Mouse (Mus musculus): ENCODE results near the gene Ubald2. TPM values are rescaled to one million over a fixed set of nuclear protein-coding genes. Genes with fewer than 3 reads are reported as not detected.

Ubald2 gene
- polyA plus RNA-seq, 1 experiment from 2014 or later: 47.6 TPM

Other genes starting within 250 kb of the Ubald2 start
- gene Ten1, start 235.2 kb upstream of the Ubald2 start, polyA plus RNA-seq (2014; fragmentation: Nextera tagmentation; extraction: Ambion mirVana): 59.8 and 64.1 TPM in 2 replicates
- gene Acox1, start 235.0 kb upstream of the Ubald2 start, polyA plus RNA-seq (2014; fragmentation: Nextera tagmentation; extraction: Ambion mirVana): 29.8 and 30.8 TPM in 2 replicates
- 9.5 and 10.1 TPM in 2 replicates for gene Evpl, start 196.0 kb upstream of the Ubald2 start, polyA plus RNA-seq (2014; fragmentation: Nextera tagmentation; extraction: Ambion mirVana)
- 91.9 and 92.5 TPM in 2 replicates for gene Srp68, start 159.9 kb upstream of the Ubald2 start, polyA plus RNA-seq (2014; fragmentation: Nextera tagmentation; extraction: Ambion mirVana)
- gene Galr2, start 153.2 kb upstream of the Ubald2 start, polyA plus RNA-seq (2014; fragmentation: Nextera tagmentation; extraction: Ambion mirVana): 0.29 and 0.60 TPM in 2 replicates
- gene Exoc7, start 126.9 kb upstream of the Ubald2 start, polyA plus RNA-seq (2014; fragmentation: Nextera tagmentation; extraction: Ambion mirVana): 60.5 and 71.2 TPM in 2 replicates
- gene Foxj1, start 98.7 kb upstream of the Ubald2 start, polyA plus RNA-seq (2014; fragmentation: Nextera tagmentation; extraction: Ambion mirVana): 7.1 and 13.7 TPM in 2 replicates
- gene Rnf157, start 21.1 kb upstream of the Ubald2 start, polyA plus RNA-seq (2014; fragmentation: Nextera tagmentation; extraction: Ambion mirVana): 17.7 and 18.2 TPM in 2 replicates
- 0.14 and 0.30 TPM in 2 replicates for gene Qrich2, start 32.1 kb downstream of the Ubald2 start, polyA plus RNA-seq (2014; fragmentation: Nextera tagmentation; extraction: Ambion mirVana)
- gene Prpsap1, start 60.1 kb downstream of the Ubald2 start, polyA plus RNA-seq (2014; fragmentation: Nextera tagmentation; extraction: Ambion mirVana): 122 and 145 TPM in 2 replicates
- 7.8 and 8.4 TPM in 2 replicates for gene Sphk1, start 96.8 kb downstream of the Ubald2 start, polyA plus RNA-seq (2014; fragmentation: Nextera tagmentation; extraction: Ambion mirVana)
- 15.4 and 17.4 TPM in 2 replicates for gene Ube2o, start 147.4 kb downstream of the Ubald2 start, polyA plus RNA-seq (2014; fragmentation: Nextera tagmentation; extraction: Ambion mirVana)
- not detected in 2 replicates for gene Aanat, start 152.3 kb downstream of the Ubald2 start, polyA plus RNA-seq (2014; fragmentation: Nextera tagmentation; extraction: Ambion mirVana)
- 3.6 and 4.4 TPM in 2 replicates for gene Rhbdf2, start 192.9 kb downstream of the Ubald2 start, polyA plus RNA-seq (2014; fragmentation: Nextera tagmentation; extraction: Ambion mirVana)
- gene Prcd, start 219.4 kb downstream of the Ubald2 start, polyA plus RNA-seq (2014; fragmentation: Nextera tagmentation; extraction: Ambion mirVana): 0.84 and 2.3 TPM in 2 replicates
- gene Cygb, start 220.2 kb downstream of the Ubald2 start, polyA plus RNA-seq (2014; fragmentation: Nextera tagmentation; extraction: Ambion mirVana): 17.8 and 20.5 TPM in 2 replicates

All from embryonic facial prominence, embryonic 14.5 days (tissue).